22 mouse cellular contexts compared by ENCODE assay signal in genomic region chr17:36169094-36169493, GRCm38 (mm10). TPM values are rescaled to one million over a fixed set of nuclear protein-coding genes. Genes with fewer than 3 reads are reported as not detected.
"Had no signal": no experiment of that assay in that cellular context is flagged by ENCODE, and none has a peak within 500 bp of the region (broad histone marks: within the 10 kb centered on the region; RNA-seq: fewer than 3 reads in every experiment).

No protein-coding gene starts in this region.

RNA-seq across cellular contexts. Expression of gene Gm8909, which starts 0.8 kb away (rescaled TPM):
- polyA plus RNA-seq: heart, adult 2 months; heart, embryonic 11.5 days; heart, embryonic 12.5 days; heart, embryonic 14.5 days; heart, postnatal 0 days; hindbrain, embryonic 11.5 days; hindbrain, embryonic 12.5 days; hindbrain, embryonic 13.5 days; hindbrain, embryonic 14.5 days; hindbrain, embryonic 15.5 days; hindbrain, embryonic 16.5 days; kidney, adult 2 months; kidney, embryonic 14.5 days; kidney, embryonic 15.5 days; kidney, postnatal 0 days had no signal

RNA-seq across cellular contexts. Expression of gene H2-T3, which starts 21.0 kb away (rescaled TPM):
- polyA plus RNA-seq: heart, adult 2 months; heart, embryonic 10.5 days; heart, embryonic 11.5 days; heart, embryonic 12.5 days; heart, embryonic 14.5 days; heart, embryonic 15.5 days; heart, postnatal 0 days; hindbrain, embryonic 10.5 days; hindbrain, embryonic 11.5 days; hindbrain, embryonic 12.5 days; hindbrain, embryonic 13.5 days; hindbrain, embryonic 14.5 days; hindbrain, embryonic 15.5 days; hindbrain, embryonic 16.5 days; hindbrain, postnatal 0 days; kidney, adult 2 months; kidney, embryonic 14.5 days; kidney, embryonic 15.5 days; kidney, embryonic 16.5 days; kidney, postnatal 0 days had no signal

RNA-seq across cellular contexts. Expression of gene Gm7030, which starts 39.9 kb away (rescaled TPM):
- polyA plus RNA-seq: heart, adult 2 months; heart, embryonic 10.5 days; heart, embryonic 11.5 days; heart, embryonic 12.5 days; heart, embryonic 13.5 days; heart, embryonic 14.5 days; heart, embryonic 15.5 days; heart, postnatal 0 days; hindbrain, embryonic 10.5 days; hindbrain, embryonic 11.5 days; hindbrain, embryonic 12.5 days; hindbrain, embryonic 13.5 days; hindbrain, embryonic 14.5 days; hindbrain, embryonic 15.5 days; hindbrain, embryonic 16.5 days; hindbrain, postnatal 0 days; kidney, adult 2 months; kidney, embryonic 14.5 days; kidney, embryonic 15.5 days; kidney, embryonic 16.5 days; kidney, postnatal 0 days had no signal

RNA-seq across cellular contexts. Expression of gene Gm19684, which starts 47.6 kb away (rescaled TPM):
- polyA plus RNA-seq: heart, embryonic 10.5 days; heart, embryonic 11.5 days; heart, embryonic 12.5 days; heart, embryonic 13.5 days; heart, embryonic 14.5 days; heart, embryonic 15.5 days; heart, postnatal 0 days; hindbrain, embryonic 10.5 days; hindbrain, embryonic 11.5 days; hindbrain, embryonic 12.5 days; hindbrain, embryonic 13.5 days; hindbrain, embryonic 14.5 days; hindbrain, embryonic 15.5 days; hindbrain, embryonic 16.5 days; hindbrain, postnatal 0 days; intestine, postnatal 0 days; kidney, embryonic 14.5 days; kidney, embryonic 15.5 days; kidney, embryonic 16.5 days; kidney, postnatal 0 days had no signal
